Mouse (Mus musculus): ENCODE data around the gene Mxd1. TPM values are rescaled to one million over a fixed set of nuclear protein-coding genes. Genes with fewer than 3 reads are reported as not detected.

Mxd1 gene
- polyA plus RNA-seq, 1 experiment from 2014 or later = 7.6 TPM

DNA sequence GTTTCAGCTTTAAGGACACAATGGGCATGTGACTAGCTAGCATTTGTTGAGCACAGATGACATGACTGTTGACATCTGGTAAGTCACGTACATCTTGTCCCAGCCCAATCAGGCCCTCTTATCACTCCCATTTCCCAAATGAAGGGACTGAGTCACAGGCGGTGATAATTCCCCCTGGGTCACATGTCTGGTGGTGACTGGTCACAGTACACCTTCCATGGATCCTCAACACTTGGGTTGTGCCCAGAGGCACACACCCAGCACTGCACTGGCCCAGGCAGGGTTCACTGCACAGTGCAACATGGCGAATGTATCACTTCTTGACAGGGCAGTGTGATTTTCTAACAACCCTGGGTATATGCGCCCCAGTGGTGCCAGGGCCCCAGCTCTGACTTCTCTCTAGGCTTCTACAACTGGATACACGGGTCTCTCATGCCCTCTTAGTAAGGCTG lies 70.2 kb downstream of the Mxd1 start:
- 70% methylated on average over 5 of the region's 5 CpGs for WGBS
- H3K4me2 ChIP-seq = no peak overlapping the region
- no peaks in the 10 kb centered on the region for H3K27me3 ChIP-seq
- H3K9ac ChIP-seq = no peak overlapping the region
- no peaks in the 10 kb centered on the region for H3K9me3 ChIP-seq (replicated peaks)
- H3K27ac ChIP-seq = no peak overlapping the region
- H3K4me3 ChIP-seq = no peak overlapping the region
- no peaks in the 10 kb centered on the region for H3K36me3 ChIP-seq
- peaks cover 25% of the 10 kb centered on the region for H3K4me1 ChIP-seq (replicated peaks)
- ATAC-seq (replicated peaks; ENCODE audit: insufficient number of reproducible peaks, insufficient read depth, low FRiP score, low read depth) = no peak

Other genes with a start within 250 kb of the Mxd1 start
- 1.1 TPM in 1 of 2 replicates, not detected in the other for gene Gm44790, start 242.5 kb downstream of the Mxd1 start, polyA plus RNA-seq (2015; fragmentation: Nextera tagmentation; extraction: Ambion mirVana)
- 15.1 and 17.3 TPM in 2 replicates for gene C87436, start 230.8 kb downstream of the Mxd1 start, polyA plus RNA-seq (2015; fragmentation: Nextera tagmentation; extraction: Ambion mirVana)
- 313 and 337 TPM in 2 replicates for gene Pcbp1, start 142.8 kb downstream of the Mxd1 start, polyA plus RNA-seq (2015; fragmentation: Nextera tagmentation; extraction: Ambion mirVana)
- 0.57 and 0.84 TPM in 2 replicates for gene Asprv1, start 41.0 kb downstream of the Mxd1 start, polyA plus RNA-seq (2015; fragmentation: Nextera tagmentation; extraction: Ambion mirVana)
- gene Snrnp27, start 15.4 kb upstream of the Mxd1 start, polyA plus RNA-seq (2015; fragmentation: Nextera tagmentation; extraction: Ambion mirVana) = 68.3 and 81.3 TPM in 2 replicates
- gene Gmcl1, start 64.2 kb upstream of the Mxd1 start, polyA plus RNA-seq (2015; fragmentation: Nextera tagmentation; extraction: Ambion mirVana) = 14.4 and 19.7 TPM in 2 replicates
- gene Anxa4, start 124.4 kb upstream of the Mxd1 start, polyA plus RNA-seq (2015; fragmentation: Nextera tagmentation; extraction: Ambion mirVana) = 26.3 and 32.3 TPM in 2 replicates
- 16.6 and 21.8 TPM in 2 replicates for gene Aak1, start 180.4 kb upstream of the Mxd1 start, polyA plus RNA-seq (2015; fragmentation: Nextera tagmentation; extraction: Ambion mirVana)

All from heart, embryonic 15.5 days (tissue).